10 mouse cellular contexts compared by ENCODE assay signal in the genomic region with DNA sequence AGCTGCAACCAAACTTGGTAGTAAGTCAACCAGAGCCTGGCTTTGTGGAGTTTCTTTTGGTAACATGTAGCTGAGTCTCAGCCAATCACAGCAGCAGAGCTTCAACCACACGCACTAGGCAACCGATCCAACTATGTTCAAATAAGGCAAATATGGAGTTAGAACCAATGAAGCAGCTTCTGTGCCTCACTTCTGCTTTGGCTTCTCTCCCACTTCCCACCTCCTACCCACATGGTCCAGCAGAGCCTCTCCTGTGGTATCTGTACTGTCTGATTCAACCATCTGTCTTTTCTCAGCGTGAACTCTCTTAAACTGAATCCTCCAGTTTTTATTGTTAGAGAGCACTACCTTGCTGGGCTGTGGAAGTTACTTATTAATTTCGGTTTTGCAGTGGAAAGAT. TPM values are rescaled to one million over a fixed set of nuclear protein-coding genes. Genes with fewer than 3 reads are reported as not detected.
DNase-seq lines count a peak whose midpoint lies in the region; ATAC-seq lines count a peak whose summit lies in the region.
"Had no signal": no experiment of that assay in that cellular context is flagged by ENCODE, and none has a peak within 500 bp of the region (broad histone marks: within the 10 kb centered on the region; RNA-seq: fewer than 3 reads in every experiment).

No protein-coding gene starts in this region.

- H3K27me3 ChIP-seq in embryonic facial prominence, embryonic 14.5 days (replicated peaks; ENCODE audit: control insufficient read depth, insufficient read depth, low read length) = no peaks in the 10 kb centered on the region
- no peaks in the 10 kb centered on the region for H3K27me3 ChIP-seq in embryonic facial prominence, embryonic 10.5 days (replicated peaks; ENCODE audit: low read depth, poor library complexity, severe bottlenecking)
- no peaks in the 10 kb centered on the region for H3K27me3 ChIP-seq in forebrain, embryonic 11.5 days (ENCODE audit: control insufficient read depth, insufficient read depth, low read length)
- H3K27me3 ChIP-seq: heart, embryonic 13.5 days; limb, embryonic 12.5 days had no signal

- no peak overlapping the region for H3K9ac ChIP-seq in embryonic facial prominence, embryonic 14.5 days (ENCODE audit: low read depth, low read length)
- no peak overlapping the region for H3K9ac ChIP-seq in forebrain, embryonic 11.5 days (ENCODE audit: low read length)
- H3K9ac ChIP-seq: heart, embryonic 13.5 days; limb, embryonic 12.5 days had no signal

- no peak overlapping the region for H3K27ac ChIP-seq in embryonic facial prominence, embryonic 14.5 days (replicated peaks; ENCODE audit: low read depth, low read length)
- H3K27ac ChIP-seq in embryonic facial prominence, embryonic 10.5 days (replicated peaks) = no peak overlapping the region
- H3K27ac ChIP-seq in forebrain, embryonic 11.5 days (ENCODE audit: low read depth, low read length) = no peak overlapping the region
- H3K27ac ChIP-seq: heart, embryonic 13.5 days; limb, embryonic 12.5 days had no signal

- H3K9me3 ChIP-seq in embryonic facial prominence, embryonic 14.5 days (ENCODE audit: control insufficient read depth, low read length) = no peaks in the 10 kb centered on the region
- H3K9me3 ChIP-seq in embryonic facial prominence, embryonic 10.5 days = no peaks in the 10 kb centered on the region
- no peaks in the 10 kb centered on the region for H3K9me3 ChIP-seq in forebrain, embryonic 11.5 days (ENCODE audit: control insufficient read depth, low read length)
- H3K9me3 ChIP-seq: heart, embryonic 13.5 days; limb, embryonic 12.5 days had no signal

- H3K36me3 ChIP-seq in embryonic facial prominence, embryonic 14.5 days (ENCODE audit: control insufficient read depth, insufficient read depth, low read length) = no peaks in the 10 kb centered on the region
- no peaks in the 10 kb centered on the region for H3K36me3 ChIP-seq in embryonic facial prominence, embryonic 10.5 days (replicated peaks)
- H3K36me3 ChIP-seq in forebrain, embryonic 11.5 days (ENCODE audit: control insufficient read depth, insufficient read depth, low read length) = no peaks in the 10 kb centered on the region
- H3K36me3 ChIP-seq: heart, embryonic 13.5 days; limb, embryonic 12.5 days had no signal

- no peaks in the 10 kb centered on the region for H3K4me1 ChIP-seq in embryonic facial prominence, embryonic 14.5 days (ENCODE audit: control insufficient read depth, insufficient read depth, low read length)
- no peaks in the 10 kb centered on the region for H3K4me1 ChIP-seq in embryonic facial prominence, embryonic 10.5 days
- no peaks in the 10 kb centered on the region for H3K4me1 ChIP-seq in forebrain, embryonic 11.5 days (replicated peaks; ENCODE audit: control insufficient read depth, insufficient read depth, low read length)
- H3K4me1 ChIP-seq: heart, embryonic 13.5 days; limb, embryonic 12.5 days had no signal

- no peak overlapping the region for H3K4me2 ChIP-seq in embryonic facial prominence, embryonic 14.5 days (ENCODE audit: low read depth, low read length)
- H3K4me2 ChIP-seq in forebrain, embryonic 11.5 days (ENCODE audit: low read depth, low read length, severe bottlenecking) = no peak overlapping the region
- H3K4me2 ChIP-seq: heart, embryonic 13.5 days; limb, embryonic 12.5 days had no signal

- 81% methylated on average over 4 of the region's 4 CpGs for WGBS in embryonic facial prominence, embryonic 14.5 days
- 93% methylated on average over 4 of the region's 4 CpGs for WGBS in embryonic facial prominence, embryonic 10.5 days
- WGBS in forebrain, embryonic 11.5 days = 87% methylated on average over 4 of the region's 4 CpGs

- H3K4me3 ChIP-seq in embryonic facial prominence, embryonic 14.5 days (ENCODE audit: low read depth, low read length) = no peak overlapping the region
- no peak overlapping the region for H3K4me3 ChIP-seq in embryonic facial prominence, embryonic 10.5 days
- H3K4me3 ChIP-seq in forebrain, embryonic 11.5 days (ENCODE audit: low read depth, low read length) = no peak overlapping the region
- H3K4me3 ChIP-seq: heart, embryonic 13.5 days; limb, embryonic 12.5 days had no signal

- ATAC-seq in embryonic facial prominence, embryonic 14.5 days (ENCODE audit: low read depth) = no peak
- no peak for ATAC-seq in forebrain, embryonic 11.5 days (replicated peaks; ENCODE audit: low FRiP score)

- peak; percentile 24 for DNase-seq in embryonic facial prominence, embryonic 14.5 days (ENCODE audit: low spot score)
- no peak for DNase-seq in embryonic facial prominence, embryonic 10.5 days (ENCODE audit: low spot score)
- DNase-seq in cerebellum, postnatal 36 days = peak; percentile 58 to 60
- DNase-seq in layer of hippocampus, postnatal 10 days (ENCODE audit: low spot score in 2 of 2) = peak; percentile 25 to 58
- DNase-seq in right cerebral cortex, postnatal 10 days (ENCODE audit: low spot score in 2 of 2) = peak; percentile 48 to 79
- no peak for DNase-seq in kidney, adult 18-20 months
- no peak for DNase-seq in forebrain, embryonic 11.5 days (ENCODE audit: low spot score)
- no peak for DNase-seq in urinary bladder, postnatal 25 days (ENCODE audit: low spot score)

RNA-seq across cellular contexts. Expression of gene Calml3, which starts 27.7 kb away (rescaled TPM):
- polyA plus RNA-seq in embryonic facial prominence, embryonic 14.5 days (2014; fragmentation: Nextera tagmentation; extraction: Ambion mirVana) = 7.1 and 10.7 TPM in 2 replicates
- not detected in 2 replicates for polyA plus RNA-seq in embryonic facial prominence, embryonic 10.5 days (2016; fragmentation: Nextera tagmentation; extraction: Ambion mirVana)
- total RNA-seq in layer of hippocampus, postnatal 10 days (2021) = not detected
- polyA plus RNA-seq in forebrain, embryonic 11.5 days (2014; fragmentation: Nextera tagmentation; extraction: Ambion mirVana) = not detected in 2 replicates
- polyA plus RNA-seq: heart, embryonic 13.5 days had no signal

Comparison
In these comparisons a context has a peak if more than half of its experiments do, and no peak if none do; other contexts are left out.
1. DNase-seq: peak in embryonic facial prominence, embryonic 14.5 days (single experiment), cerebellum, postnatal 36 days (2 of 2), layer of hippocampus, postnatal 10 days (2 of 2) and right cerebral cortex, postnatal 10 days (2 of 2); none in embryonic facial prominence, embryonic 10.5 days (single experiment), kidney, adult 18-20 months (single experiment), forebrain, embryonic 11.5 days (single experiment) and urinary bladder, postnatal 25 days (single experiment).